Mouse (Mus musculus) limb, embryonic 10.5 days (tissue): ENCODE results near the gene Adam12. TPM values are rescaled to one million over a fixed set of nuclear protein-coding genes. Genes with fewer than 3 reads are reported as not detected.

Source experiments
- DNase-seq: peaks from one replicate; pipeline ENCODE4 v3.0.0-alpha.2; 2017; ENCODE audit warnings: low spot score
- H3K27ac ChIP-seq: fragments of 300-500 bp; sonication (generic); 2 replicates; pipeline ENCODE4 v1.5.1; 2016; ENCODE audit warnings: mild to moderate bottlenecking
- H3K27me3 ChIP-seq: fragments of 300-500 bp; sonication (generic); 2 replicates; pipeline ENCODE4 v1.6.1; 2016; ENCODE audit warnings: low read depth, mild to moderate bottlenecking; ENCODE audit not compliant: poor library complexity, severe bottlenecking
- H3K36me3 ChIP-seq: fragments of 300-500 bp; sonication (generic); 2 replicates; pipeline ENCODE4 v1.6.1; 2016; ENCODE audit warnings: mild to moderate bottlenecking, moderate library complexity
- H3K4me1 ChIP-seq: fragments of 300-500 bp; sonication (generic); 2 replicates; pipeline ENCODE4 v1.6.1; 2016
- H3K4me3 ChIP-seq: fragments of 300-500 bp; sonication (generic); 2 replicates; pipeline ENCODE4 v1.5.1; 2016; ENCODE audit warnings: mild to moderate bottlenecking, moderate library complexity
- H3K9me3 ChIP-seq: fragments of 300-500 bp; sonication (generic); replicated peaks from 2 replicates; pipeline ENCODE4 v1.6.1; 2016; ENCODE audit warnings: mild to moderate bottlenecking
- whole genome bisulfite sequencing: fragments of 180-500 bp; shearing (Covaris S2); methylation state at CpG from one replicate; pipeline ENCODE4 v1.1.7; 2016; 5-methylcytosine and 5-hydroxymethylcytosine counted together
- polyA plus RNA-seq: library from polyadenylated mRNA; unstranded; fragments of >200 nt; fragmentation: Nextera tagmentation; extraction: Ambion mirVana; gene quantifications from 2 replicates; pipeline ENCODE4 v1.2.1, GENCODE M21; 2016

The Adam12 gene
- polyA plus RNA-seq, 1 experiment from 2014 or later = 3.4 TPM

DNA sequence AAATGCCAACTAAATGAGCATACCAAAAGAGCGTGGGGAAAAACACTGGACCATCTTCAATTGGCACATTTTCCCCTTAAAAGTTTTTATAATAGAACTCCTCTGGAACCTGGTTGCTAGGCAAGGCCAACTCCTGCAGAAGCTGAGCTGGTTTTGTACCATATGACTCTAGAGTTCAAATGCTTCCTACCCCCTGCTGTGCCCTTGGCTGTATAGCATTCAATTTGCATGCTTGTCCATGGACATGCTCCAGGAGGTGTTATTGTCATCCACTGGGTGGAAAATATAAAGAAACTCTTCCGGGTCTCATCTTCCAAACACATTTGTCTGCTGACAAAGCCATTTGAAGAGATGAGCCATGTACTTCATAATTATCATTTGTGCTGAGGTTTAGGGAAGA is 68.2 kb downstream of the Adam12 start:
- H3K27ac ChIP-seq = no peak overlapping the region
- H3K4me1 ChIP-seq = peaks cover 9% of the 10 kb centered on the region
- H3K36me3 ChIP-seq = no peaks in the 10 kb centered on the region
- WGBS = 97% methylated on average over 2 of the region's 2 CpGs
- no peaks in the 10 kb centered on the region for H3K27me3 ChIP-seq
- H3K4me3 ChIP-seq = no peak overlapping the region
- no peaks in the 10 kb centered on the region for H3K9me3 ChIP-seq
- no peak for DNase-seq

DNA sequence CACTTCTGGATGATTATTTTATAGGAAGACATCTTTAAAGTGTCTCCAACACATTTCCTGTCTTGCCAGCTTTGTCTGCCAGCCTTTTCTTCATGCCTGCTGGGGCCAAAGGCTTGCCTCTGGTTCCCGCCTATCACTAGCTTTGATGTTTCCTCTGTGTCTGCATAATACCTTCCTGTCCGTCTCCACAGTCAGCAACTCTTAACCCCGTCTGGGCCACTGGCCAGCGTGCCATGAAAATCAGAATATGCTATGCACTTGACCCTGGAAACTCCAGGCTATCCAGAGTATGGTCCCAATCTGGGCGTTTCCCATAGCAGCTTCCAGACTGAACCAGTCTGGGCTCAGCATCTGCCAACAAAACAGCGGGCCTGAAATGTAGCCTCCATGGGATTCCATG is 69.1 kb downstream of the Adam12 start:
- H3K4me1 ChIP-seq = peaks cover 9% of the 10 kb centered on the region
- 60% methylated on average over 6 of the region's 6 CpGs for WGBS
- H3K27me3 ChIP-seq = no peaks in the 10 kb centered on the region
- DNase-seq = no peak
- no peak overlapping the region for H3K27ac ChIP-seq
- no peaks in the 10 kb centered on the region for H3K9me3 ChIP-seq
- no peak overlapping the region for H3K4me3 ChIP-seq
- H3K36me3 ChIP-seq = no peaks in the 10 kb centered on the region

DNA sequence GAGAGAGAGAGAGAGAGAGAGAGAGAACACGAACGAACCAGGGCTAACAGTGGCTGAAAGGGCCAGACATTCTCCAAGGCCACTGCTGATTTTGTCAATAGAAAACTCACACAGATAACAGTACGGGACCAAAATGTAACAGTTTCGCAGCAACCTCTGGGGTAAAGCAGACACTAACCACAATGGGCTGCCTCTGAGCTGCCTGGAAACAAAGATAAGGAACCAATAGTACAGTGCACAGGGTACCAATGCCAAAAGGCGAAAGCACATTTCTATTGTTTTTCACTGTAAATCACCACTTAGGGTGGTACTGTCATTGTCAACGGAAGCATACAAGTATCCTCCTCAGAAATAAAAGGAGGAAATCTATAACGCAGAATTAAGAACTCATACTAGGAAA is 72.3 kb downstream of the Adam12 start:
- DNase-seq = no peak
- no peak overlapping the region for H3K27ac ChIP-seq
- H3K9me3 ChIP-seq = no peaks in the 10 kb centered on the region
- no peak overlapping the region for H3K4me3 ChIP-seq
- peaks cover 5% of the 10 kb centered on the region for H3K4me1 ChIP-seq
- no peaks in the 10 kb centered on the region for H3K27me3 ChIP-seq
- H3K36me3 ChIP-seq = no peaks in the 10 kb centered on the region
- 86% methylated on average over 7 of the region's 7 CpGs for WGBS

DNA sequence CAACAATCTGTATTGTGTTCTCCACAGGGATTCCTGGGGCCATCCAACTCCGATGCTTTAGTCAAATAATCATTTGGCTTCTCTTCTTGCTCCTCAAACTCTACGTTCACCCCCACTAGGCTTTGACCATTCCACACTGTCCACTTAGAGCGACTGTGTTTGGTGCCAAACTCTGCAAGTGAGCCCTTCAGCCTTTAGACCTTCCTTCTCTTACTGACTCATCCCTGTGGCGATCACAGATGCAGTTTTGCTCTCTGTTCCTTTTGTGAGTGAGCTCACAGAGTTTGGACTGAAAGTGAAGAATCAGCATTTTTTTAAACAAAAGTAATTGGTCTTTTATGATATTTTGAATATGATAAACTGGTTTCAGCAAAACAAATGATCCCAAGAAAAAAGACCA is 80.6 kb downstream of the Adam12 start:
- no peaks in the 10 kb centered on the region for H3K9me3 ChIP-seq
- WGBS = 85% methylated on average over 4 of the region's 4 CpGs
- no peak overlapping the region for H3K4me3 ChIP-seq
- H3K4me1 ChIP-seq = no peaks in the 10 kb centered on the region
- H3K27ac ChIP-seq = no peak overlapping the region
- no peaks in the 10 kb centered on the region for H3K36me3 ChIP-seq
- no peaks in the 10 kb centered on the region for H3K27me3 ChIP-seq
- no peak for DNase-seq

DNA sequence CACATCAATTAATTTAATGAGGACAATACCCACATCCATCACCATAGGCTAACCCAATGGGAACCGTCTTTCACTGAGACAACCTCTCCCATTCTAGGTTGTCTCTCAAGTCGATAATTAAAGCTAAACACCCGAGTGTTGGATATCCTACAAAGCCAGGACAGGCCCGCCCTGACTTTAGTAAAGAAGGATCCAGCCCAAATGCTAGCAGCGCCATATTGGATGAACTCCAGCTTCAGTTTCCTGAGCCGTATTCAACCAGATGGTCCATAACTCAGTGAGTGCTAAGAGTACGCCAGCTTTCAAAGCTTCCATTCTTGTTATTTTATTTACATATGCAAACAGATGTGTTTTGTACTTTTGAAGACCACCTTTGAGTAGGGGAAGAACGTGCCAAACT is 81.6 kb downstream of the Adam12 start:
- Histone ChIP-seq H3K9me3 (no peaks in the 10 kb centered on the region), H3K36me3 (no peaks in the 10 kb centered on the region), H3K4me1 (no peaks in the 10 kb centered on the region), H3K4me3 (no peak overlapping the region), H3K27ac (no peak overlapping the region), H3K27me3 (no peaks in the 10 kb centered on the region)
- WGBS = 88% methylated on average over 8 of the region's 8 CpGs
- no peak for DNase-seq

DNA sequence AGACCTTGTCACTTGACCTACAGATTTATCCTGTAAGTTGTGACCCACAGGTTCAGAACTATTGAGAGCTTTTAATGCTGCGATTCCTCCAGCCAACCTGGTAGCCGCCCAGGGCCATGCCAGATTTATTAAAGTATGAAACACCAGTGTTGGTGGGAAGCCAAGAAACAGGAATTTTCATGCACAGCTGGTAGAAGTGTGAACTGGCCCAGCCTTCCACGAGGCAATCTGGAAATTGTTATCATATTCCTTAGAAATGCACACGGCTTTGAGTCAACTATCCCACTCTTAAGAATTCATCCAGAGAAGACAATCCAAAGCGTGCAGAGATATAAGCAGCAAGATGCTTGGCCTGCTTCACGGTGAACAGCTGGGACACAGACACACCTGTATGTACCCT is 82.6 kb downstream of the Adam12 start:
- no peaks in the 10 kb centered on the region for H3K36me3 ChIP-seq
- H3K27me3 ChIP-seq = no peaks in the 10 kb centered on the region
- no peak for DNase-seq
- H3K9me3 ChIP-seq = no peaks in the 10 kb centered on the region
- WGBS = 91% methylated on average over 6 of the region's 6 CpGs
- H3K4me3 ChIP-seq = no peak overlapping the region
- H3K27ac ChIP-seq = no peak overlapping the region
- H3K4me1 ChIP-seq = no peaks in the 10 kb centered on the region

DNA sequence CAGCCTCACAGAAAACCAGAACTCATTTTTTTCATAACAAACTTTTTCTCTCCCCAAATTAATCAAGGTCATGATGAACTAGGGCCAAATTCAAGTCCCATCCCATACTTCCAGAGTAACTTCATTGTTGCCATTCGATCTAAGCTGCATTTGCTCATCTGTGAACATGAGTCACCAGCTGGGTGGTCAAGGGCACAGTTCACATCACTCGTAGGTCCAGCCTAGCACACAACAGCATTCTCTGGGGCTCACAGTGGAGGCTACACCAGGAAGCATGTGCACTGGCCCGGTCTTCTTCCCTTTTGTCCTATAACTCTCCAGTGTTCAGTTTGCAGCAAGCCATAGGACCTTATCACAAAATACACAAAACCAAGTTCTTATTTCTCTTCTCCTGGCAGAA is 84.4 kb downstream of the Adam12 start:
- H3K36me3 ChIP-seq = no peaks in the 10 kb centered on the region
- H3K4me1 ChIP-seq = no peaks in the 10 kb centered on the region
- no peak overlapping the region for H3K27ac ChIP-seq
- WGBS = 85% methylated on average over 3 of the region's 3 CpGs
- no peaks in the 10 kb centered on the region for H3K27me3 ChIP-seq
- no peaks in the 10 kb centered on the region for H3K9me3 ChIP-seq
- H3K4me3 ChIP-seq = no peak overlapping the region
- no peak for DNase-seq

DNA sequence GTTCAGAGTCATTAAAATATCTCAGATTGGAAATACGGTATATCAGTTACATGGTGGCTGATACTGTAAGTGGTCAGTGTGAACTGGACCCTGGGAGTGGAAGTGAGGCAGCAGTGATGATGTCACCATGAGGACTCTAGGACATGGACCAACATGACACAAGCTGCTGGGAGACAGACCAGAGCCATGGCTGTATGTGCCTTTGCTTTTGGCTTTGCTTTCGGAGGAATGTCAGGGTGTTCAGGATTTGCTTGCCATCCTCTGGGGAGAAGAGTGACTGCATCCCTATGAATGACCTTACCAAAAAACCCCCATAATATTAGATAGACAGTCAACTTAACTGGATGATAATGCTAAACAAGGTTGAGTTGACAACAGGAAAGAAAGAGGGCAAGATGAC is 85.1 kb downstream of the Adam12 start:
- no peaks in the 10 kb centered on the region for H3K36me3 ChIP-seq
- no peak for DNase-seq
- H3K9me3 ChIP-seq = no peaks in the 10 kb centered on the region
- no peaks in the 10 kb centered on the region for H3K27me3 ChIP-seq
- no peak overlapping the region for H3K27ac ChIP-seq
- no peaks in the 10 kb centered on the region for H3K4me1 ChIP-seq
- H3K4me3 ChIP-seq = no peak overlapping the region
- 100% methylated on average over 2 of the region's 2 CpGs for WGBS

DNA sequence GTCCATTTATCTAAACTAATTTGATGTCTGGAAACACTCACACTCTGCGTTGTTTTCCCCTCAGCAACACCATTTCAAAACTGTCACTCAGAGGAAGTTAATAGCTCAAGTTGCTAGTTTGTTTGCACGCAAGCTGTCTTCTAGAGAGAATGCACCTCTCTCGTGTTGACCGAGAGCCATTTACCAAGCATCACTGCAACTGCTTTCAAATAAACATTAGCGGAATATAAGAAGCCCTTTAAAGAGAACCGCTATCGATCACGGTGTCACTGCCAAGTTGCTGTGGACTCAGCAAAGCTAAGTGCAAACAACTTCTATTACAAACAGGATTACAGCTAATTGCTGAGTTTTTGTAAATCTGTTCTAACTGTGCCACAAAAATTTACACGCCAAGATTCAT is 87.8 kb downstream of the Adam12 start:
- H3K27me3 ChIP-seq = no peaks in the 10 kb centered on the region
- H3K9me3 ChIP-seq = no peaks in the 10 kb centered on the region
- H3K36me3 ChIP-seq = no peaks in the 10 kb centered on the region
- no peak overlapping the region for H3K4me3 ChIP-seq
- H3K27ac ChIP-seq = no peak overlapping the region
- 86% methylated on average over 9 of the region's 9 CpGs for WGBS
- no peak for DNase-seq
- no peaks in the 10 kb centered on the region for H3K4me1 ChIP-seq

DNA sequence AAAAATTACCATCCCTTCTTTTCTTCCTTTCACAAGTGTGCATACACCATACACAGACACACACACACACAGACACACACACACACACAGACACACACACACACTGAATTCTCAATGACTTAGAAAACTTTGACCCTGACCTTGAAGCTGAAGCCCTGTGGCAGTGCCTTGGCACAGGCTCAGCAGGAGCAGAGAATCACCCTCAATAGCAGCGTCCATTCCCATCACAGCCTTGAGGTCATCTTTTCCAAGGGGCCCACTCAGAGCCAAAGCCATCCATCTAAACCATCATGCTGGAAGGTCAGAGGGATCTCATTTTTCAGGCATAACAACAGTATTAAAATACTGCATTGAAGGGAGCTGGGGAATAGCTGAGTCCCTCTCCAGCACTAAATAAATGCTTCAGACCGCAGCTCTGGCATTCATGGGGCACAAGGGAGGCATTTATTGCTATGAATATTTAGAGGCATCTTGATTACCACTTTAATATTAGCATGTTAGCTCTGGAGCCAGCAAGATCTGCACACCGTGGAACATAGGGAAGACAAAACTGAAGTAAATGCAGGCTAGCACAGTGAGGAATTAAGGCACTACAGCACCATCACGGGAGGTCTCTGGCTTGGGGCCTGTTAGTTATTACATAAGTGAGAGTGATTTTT is 92.5 kb downstream of the Adam12 start:
- DNase-seq = no peak
- no peak overlapping the region for H3K27ac ChIP-seq
- H3K9me3 ChIP-seq = no peaks in the 10 kb centered on the region
- no peaks in the 10 kb centered on the region for H3K27me3 ChIP-seq
- H3K4me1 ChIP-seq = no peaks in the 10 kb centered on the region
- H3K36me3 ChIP-seq = no peaks in the 10 kb centered on the region
- H3K4me3 ChIP-seq = no peak overlapping the region
- 81% methylated on average over 4 of the region's 4 CpGs for WGBS

DNA sequence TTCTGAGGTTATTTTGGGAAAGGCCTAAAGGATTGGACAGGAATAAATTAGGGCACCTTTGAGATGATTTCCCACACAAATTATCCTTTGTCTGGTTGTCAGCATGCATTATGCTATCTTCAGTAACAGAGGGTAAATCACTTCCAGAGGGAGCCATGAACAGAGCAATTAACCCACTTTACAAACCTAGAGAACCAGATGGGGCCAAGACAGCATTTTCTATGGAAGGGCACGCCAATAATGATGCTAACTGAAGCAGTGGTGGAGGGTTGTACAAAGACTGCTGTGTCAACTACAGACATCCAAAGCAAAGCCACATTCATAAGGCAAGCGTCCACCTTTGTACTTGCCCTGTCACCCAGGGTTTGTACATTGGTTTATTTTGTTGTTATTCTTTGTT is 99.6 kb downstream of the Adam12 start:
- DNase-seq = no peak
- peaks cover 11% of the 10 kb centered on the region for H3K4me1 ChIP-seq
- H3K9me3 ChIP-seq = no peaks in the 10 kb centered on the region
- no peaks in the 10 kb centered on the region for H3K36me3 ChIP-seq
- no peak overlapping the region for H3K4me3 ChIP-seq
- WGBS = 50% methylated on average over 2 of the region's 2 CpGs
- H3K27ac ChIP-seq = no peak overlapping the region
- no peaks in the 10 kb centered on the region for H3K27me3 ChIP-seq

DNA sequence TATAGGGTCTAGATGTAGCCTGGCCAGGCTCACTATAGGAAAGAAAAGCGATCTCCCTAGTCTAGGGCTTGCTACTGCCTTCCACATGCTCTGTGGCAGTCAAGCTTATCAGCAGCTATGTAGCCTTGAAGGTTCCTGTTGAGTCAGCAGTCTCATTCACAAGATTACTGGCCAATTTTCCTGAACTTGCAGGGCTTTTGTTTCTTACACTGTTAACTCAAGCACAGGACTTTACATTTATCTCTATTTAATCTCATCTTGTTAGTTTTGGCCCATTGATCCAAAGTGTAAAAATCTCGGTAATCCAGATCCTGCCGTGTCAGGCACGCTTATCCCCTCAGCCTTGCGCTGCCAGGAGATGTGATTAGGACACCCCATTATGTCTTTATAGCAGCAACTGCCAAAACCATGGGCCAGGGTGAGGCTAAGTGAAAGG is 103.8 kb downstream of the Adam12 start:
- Histone ChIP-seq H3K27ac (no peak overlapping the region), H3K36me3 (no peaks in the 10 kb centered on the region), H3K4me3 (no peak overlapping the region), H3K9me3 (no peaks in the 10 kb centered on the region), H3K4me1 (peaks cover 17% of the 10 kb centered on the region), H3K27me3 (no peaks in the 10 kb centered on the region)
- 91% methylated on average over 5 of the region's 5 CpGs for WGBS
- no peak for DNase-seq

DNA sequence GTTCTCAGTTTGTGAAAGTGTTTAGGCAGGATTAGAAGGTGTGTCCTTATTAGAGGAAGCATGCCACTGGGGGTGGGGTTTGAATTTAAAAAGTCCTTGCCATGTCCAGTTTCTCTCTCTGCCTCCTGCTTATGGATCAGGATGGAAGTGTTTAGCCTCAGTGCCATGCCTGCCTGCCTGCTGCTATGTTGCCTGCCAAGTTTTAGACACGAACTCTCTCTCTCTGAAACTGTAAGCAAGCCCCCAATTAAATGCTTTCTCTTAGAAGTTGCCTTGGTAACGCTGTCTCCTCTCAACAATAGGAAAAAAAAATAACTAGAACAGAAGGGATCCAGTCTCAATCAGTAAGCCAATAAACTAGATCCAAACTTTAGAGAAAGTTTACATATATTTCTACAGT is 110.5 kb downstream of the Adam12 start:
- Histone ChIP-seq H3K27ac (no peak overlapping the region), H3K9me3 (no peaks in the 10 kb centered on the region), H3K27me3 (no peaks in the 10 kb centered on the region), H3K4me1 (0 out of 2 replicates have a peak, but pooled peaks cover 5% of the 10 kb centered on the region), H3K4me3 (no peak overlapping the region), H3K36me3 (no peaks in the 10 kb centered on the region)
- 65% methylated on average over 2 of the region's 2 CpGs for WGBS
- DNase-seq = no peak

DNA sequence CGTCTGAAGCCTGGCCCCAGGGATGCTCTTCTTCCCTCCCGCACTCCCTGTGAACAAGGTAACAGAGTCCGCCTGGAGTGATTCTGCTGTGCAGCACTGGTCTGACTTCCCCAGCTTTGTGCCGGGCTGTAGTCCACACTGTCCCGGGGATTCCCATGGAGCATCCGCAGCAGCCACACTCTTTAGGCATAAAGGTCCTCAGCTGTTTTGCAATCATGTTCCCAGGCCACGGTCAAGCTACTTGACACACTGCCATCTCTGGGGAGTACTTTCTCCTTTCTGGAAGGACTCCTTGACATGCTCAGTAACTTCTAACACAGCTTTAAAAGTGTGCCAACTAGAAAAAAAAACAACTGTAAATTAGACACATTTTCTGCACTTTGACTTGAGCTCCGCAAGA is 116.5 kb downstream of the Adam12 start:
- Histone ChIP-seq H3K4me3 (no peak overlapping the region), H3K4me1 (no peaks in the 10 kb centered on the region), H3K27ac (no peak overlapping the region), H3K27me3 (no peaks in the 10 kb centered on the region), H3K9me3 (no peaks in the 10 kb centered on the region), H3K36me3 (no peaks in the 10 kb centered on the region)
- 87% methylated on average over 8 of the region's 8 CpGs for WGBS
- no peak for DNase-seq
